Mouse (Mus musculus) neural tube, embryonic 12.5 days (tissue): ENCODE data around the gene Hand2. TPM values are rescaled to one million over a fixed set of nuclear protein-coding genes. Genes with fewer than 3 reads are reported as not detected.

ENCODE experiments used
- ATAC-seq: fragments of 200-750 bp; cut with Nextera tagmentation; 2 replicates; pipeline ENCODE4 v1.8.0; 2017; ENCODE audit warnings: low read depth, mild to moderate bottlenecking, moderate TSS enrichment, moderate library complexity; ENCODE audit not compliant: low FRiP score
- H3K27ac ChIP-seq: fragments of 300-500 bp; sonication (generic); 2 replicates; pipeline ENCODE4 v1.5.1; 2016
- H3K27me3 ChIP-seq: fragments of 300-500 bp; sonication (generic); replicated peaks from 2 replicates; pipeline ENCODE4 v1.6.1; 2016; ENCODE audit warnings: mild to moderate bottlenecking
- H3K36me3 ChIP-seq: fragments of 300-500 bp; sonication (generic); 2 replicates; pipeline ENCODE4 v1.6.1; 2016; ENCODE audit warnings: mild to moderate bottlenecking
- H3K4me1 ChIP-seq: fragments of 300-500 bp; sonication (generic); 2 replicates; pipeline ENCODE4 v1.6.1; 2016
- H3K4me2 ChIP-seq: fragments of 300-500 bp; sonication (generic); replicated peaks from 2 replicates; pipeline ENCODE4 v1.6.1; 2016; ENCODE audit warnings: mild to moderate bottlenecking
- H3K4me3 ChIP-seq: fragments of 300-500 bp; sonication (generic); 2 replicates; pipeline ENCODE4 v1.5.1; 2016
- H3K9ac ChIP-seq: fragments of 300-500 bp; sonication (generic); 2 replicates; pipeline ENCODE4 v1.6.1; 2016; ENCODE audit warnings: mild to moderate bottlenecking
- H3K9me3 ChIP-seq: fragments of 300-500 bp; sonication (generic); 2 replicates; pipeline ENCODE4 v1.6.1; 2016; ENCODE audit warnings: mild to moderate bottlenecking
- WGBS: fragments of 180-500 bp; shearing (Covaris S2); methylation state at CpG from one replicate; pipeline ENCODE4 v1.1.7; 2016; 5-methylcytosine and 5-hydroxymethylcytosine counted together
- polyA plus RNA-seq: library from polyadenylated mRNA; unstranded; fragments of >200 nt; fragmentation: Nextera tagmentation; extraction: Ambion mirVana; gene quantifications from 2 replicates; pipeline ENCODE4 v1.2.1, GENCODE M21; 2016

Hand2 gene
- polyA plus RNA-seq, 1 experiment from 2014 or later = 0.13 TPM

DNA sequence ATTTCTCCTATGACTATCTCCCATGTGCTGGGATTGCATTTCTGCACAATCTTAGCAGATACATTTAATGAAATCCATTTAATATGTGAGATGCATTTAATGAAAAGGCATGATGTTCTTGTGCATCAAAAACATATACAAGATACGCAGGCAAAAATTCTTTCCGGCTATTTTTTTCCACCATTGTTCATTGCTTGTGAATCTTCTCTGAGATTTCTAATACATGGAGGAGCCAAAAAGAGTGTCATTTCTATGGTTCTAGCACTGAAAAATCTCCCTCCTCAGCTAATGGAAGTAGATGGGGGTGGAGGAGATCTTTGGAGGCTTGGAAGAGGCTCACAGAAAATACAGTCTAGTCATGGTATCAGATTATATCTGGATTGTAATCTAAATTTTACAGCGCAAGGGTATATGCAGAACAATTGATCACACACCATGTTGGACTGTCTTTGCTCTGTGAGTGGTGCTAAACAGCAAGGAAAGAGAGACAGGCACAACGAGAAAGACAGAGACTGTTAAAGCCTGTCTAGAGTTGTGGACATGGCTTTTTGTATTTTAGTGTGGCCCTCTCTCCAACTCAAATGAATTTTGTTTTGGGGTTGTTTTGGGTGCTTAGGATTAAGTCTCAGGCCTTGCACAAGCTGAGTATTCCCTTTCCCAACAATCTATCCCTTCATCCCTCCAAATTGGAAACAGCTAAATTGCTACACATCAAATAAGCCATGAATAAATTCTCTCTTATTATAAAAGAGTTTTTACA, 16.7 kb downstream of the Hand2 start:
- WGBS = 30% methylated on average over 4 of the region's 4 CpGs
- Histone ChIP-seq H3K27ac (no peak overlapping the region), H3K36me3 (no peaks in the 10 kb centered on the region), H3K9ac (no peak overlapping the region), H3K4me1 (peaks cover 13% of the 10 kb centered on the region; the same call in 1 of the 2 replicates), H3K9me3 (no peaks in the 10 kb centered on the region), H3K4me2 (no peak overlapping the region), H3K4me3 (no peak overlapping the region), H3K27me3 (peaks cover 99% of the 10 kb centered on the region)
- no peak for ATAC-seq

DNA sequence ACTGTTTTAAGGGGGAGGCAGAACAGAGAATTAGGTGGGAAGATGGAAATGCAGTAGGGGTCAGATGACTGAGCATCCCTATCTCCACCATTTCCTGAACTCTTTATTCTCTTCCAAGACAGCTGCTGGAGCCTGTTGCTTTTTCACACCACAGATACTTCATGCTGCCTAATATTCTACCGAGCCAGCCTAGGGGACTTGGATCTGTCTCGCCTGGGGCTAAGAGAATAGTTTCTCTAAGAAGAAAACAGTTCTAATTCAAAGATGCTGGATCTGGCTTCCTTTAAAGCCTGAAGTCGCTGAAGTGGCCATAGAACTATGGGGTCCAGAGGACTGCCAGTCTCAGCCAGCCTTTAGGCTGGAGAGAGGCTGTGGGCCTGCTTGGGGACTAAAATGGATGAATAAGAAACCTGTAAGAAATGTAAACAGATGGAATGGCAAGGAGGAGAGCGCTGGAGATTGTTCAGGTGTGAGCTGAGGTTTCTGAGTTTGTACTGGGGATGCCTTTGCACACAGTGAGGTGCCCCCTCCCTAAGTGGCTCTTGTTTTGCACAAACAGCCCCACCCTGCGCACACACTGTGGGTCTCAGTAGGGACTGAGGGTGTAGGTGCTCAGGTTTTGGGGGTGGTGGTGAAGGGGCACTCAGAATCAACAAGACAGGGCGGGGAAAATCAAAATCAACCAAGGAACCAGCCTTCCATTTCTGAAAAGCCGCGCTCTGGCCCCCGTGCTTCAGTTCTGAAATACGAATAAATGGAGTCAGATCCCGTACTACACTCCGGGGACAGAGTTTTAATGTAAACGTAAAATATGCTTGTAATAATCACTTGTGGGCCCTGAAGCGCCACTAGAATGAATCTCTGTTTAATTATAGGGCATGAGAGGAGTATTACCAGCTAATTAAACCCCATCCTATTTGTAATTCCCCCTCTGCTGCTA, 19.2 kb downstream of the Hand2 start:
- no peak for ATAC-seq
- WGBS = 2% methylated on average over 14 of the region's 14 CpGs
- H3K27me3 ChIP-seq = peaks cover 99% of the 10 kb centered on the region
- H3K36me3 ChIP-seq = no peaks in the 10 kb centered on the region
- H3K4me3 ChIP-seq = no peak overlapping the region
- peaks cover 6% of the 10 kb centered on the region; the same call in 1 of the 2 replicates for H3K4me1 ChIP-seq
- H3K9me3 ChIP-seq = no peaks in the 10 kb centered on the region
- no peak overlapping the region for H3K4me2 ChIP-seq
- no peak overlapping the region for H3K27ac ChIP-seq
- no peak overlapping the region for H3K9ac ChIP-seq

DNA sequence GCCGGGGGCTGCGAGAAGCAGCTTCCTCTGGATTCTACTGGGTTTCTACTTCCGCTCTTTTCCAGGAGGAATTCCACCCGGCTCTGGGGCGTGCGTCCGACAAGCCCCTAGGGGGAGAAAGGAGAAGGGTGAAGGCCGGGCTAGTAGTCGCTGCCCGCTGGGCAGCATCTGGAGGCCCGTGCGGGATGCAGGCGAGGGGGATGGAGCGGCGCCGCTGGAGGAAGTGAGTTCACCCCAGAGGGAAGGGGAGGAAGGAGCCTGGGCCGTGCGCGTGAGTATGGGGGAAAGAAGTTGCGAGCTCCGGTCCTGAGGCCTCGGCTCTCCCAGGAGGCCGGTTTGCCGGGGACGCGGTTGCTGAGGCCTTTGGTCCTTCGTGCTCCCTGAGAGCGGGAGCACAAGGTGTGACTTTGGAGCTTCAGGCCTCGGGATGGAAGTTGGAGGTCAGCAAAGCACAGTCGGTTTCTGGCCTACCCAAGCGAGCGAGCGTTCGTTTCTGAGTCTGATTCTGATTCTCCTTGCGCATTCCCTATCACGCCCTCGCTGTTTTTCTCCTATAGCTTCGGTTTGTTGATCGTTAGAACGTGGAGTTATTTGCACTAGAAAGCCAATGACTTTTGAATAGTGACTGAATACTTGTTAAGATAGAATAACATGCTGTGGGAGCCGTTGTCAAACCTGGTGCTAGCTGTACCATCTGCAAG, 20.2 kb downstream of the Hand2 start:
- Histone ChIP-seq H3K4me1 (peaks cover 6% of the 10 kb centered on the region; the same call in 1 of the 2 replicates), H3K9ac (no peak overlapping the region), H3K36me3 (no peaks in the 10 kb centered on the region), H3K4me3 (peak overlapping the region; percentile 14; the same call in 1 of the 2 replicates), H3K27ac (no peak overlapping the region), H3K9me3 (no peaks in the 10 kb centered on the region), H3K4me2 (peak overlapping the region; percentile 44), H3K27me3 (peaks cover 99% of the 10 kb centered on the region)
- under 1% methylated on average over 41 of the region's 41 CpGs for WGBS
- no peak for ATAC-seq

DNA sequence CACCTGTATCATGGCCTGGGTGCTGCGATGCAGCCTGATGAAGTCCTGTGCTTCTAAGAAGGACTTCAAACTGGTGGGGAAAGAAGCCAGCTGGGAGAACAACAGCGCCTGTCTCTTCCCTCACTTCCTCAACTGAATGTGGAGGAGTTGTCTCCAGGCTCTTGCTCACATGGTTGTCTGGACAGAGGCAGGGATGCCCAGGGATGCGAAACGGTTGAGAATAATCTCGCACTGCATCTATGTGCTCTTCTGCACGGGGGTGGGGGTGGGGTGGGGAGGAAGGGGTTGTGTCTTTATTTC, 20.7 kb downstream of the Hand2 start:
- no peak for ATAC-seq
- Histone ChIP-seq H3K4me3 (no peak overlapping the region), H3K4me2 (no peak overlapping the region), H3K27me3 (peaks cover 99% of the 10 kb centered on the region), H3K4me1 (peaks cover 6% of the 10 kb centered on the region; the same call in 1 of the 2 replicates), H3K36me3 (no peaks in the 10 kb centered on the region), H3K27ac (no peak overlapping the region), H3K9me3 (no peaks in the 10 kb centered on the region), H3K9ac (no peak overlapping the region)
- under 1% methylated on average over 6 of the region's 6 CpGs for WGBS

DNA sequence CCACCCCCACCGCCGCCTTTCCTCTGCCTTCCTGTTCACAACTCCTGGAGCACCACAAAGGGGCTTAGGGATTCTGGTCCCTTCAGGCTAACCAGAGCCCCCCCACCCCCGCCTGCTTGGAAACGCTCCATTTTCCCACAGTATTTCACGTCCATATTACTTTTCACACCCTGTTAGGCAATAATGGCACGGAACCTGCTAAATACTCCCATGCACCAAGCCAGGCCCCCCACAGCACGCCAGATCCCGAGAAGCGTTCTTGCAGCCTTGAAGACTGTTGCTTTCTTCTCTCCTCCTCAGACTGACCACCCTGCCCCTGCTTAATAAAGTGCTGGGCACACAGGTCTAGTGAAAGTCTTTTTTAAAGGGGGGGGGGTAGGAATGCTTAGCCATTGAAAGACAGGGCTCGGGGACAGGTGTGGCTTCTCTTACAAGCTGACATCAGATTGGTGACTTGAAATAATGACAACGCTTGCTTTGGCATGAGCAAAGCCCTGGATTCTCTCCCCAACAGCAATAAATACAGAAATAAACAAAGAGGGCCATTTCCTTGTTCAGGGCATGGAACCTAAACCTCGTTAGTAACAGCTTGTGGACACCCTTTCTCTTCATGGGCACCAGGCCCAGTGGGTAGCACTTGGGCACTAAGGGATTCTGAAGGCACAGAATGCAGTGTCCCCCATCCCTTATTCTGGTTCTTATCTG, 21.8 kb downstream of the Hand2 start:
- WGBS = 3% methylated on average over 12 of the region's 12 CpGs
- no peak overlapping the region for H3K4me3 ChIP-seq
- H3K4me1 ChIP-seq = peaks cover 6% of the 10 kb centered on the region; the same call in 1 of the 2 replicates
- no peaks in the 10 kb centered on the region for H3K9me3 ChIP-seq
- peak; percentile 7; the same call in 1 of the 2 replicates for ATAC-seq
- no peak overlapping the region for H3K4me2 ChIP-seq
- H3K36me3 ChIP-seq = no peaks in the 10 kb centered on the region
- H3K27ac ChIP-seq = no peak overlapping the region
- H3K9ac ChIP-seq = no peak overlapping the region
- H3K27me3 ChIP-seq = peaks cover 99% of the 10 kb centered on the region

DNA sequence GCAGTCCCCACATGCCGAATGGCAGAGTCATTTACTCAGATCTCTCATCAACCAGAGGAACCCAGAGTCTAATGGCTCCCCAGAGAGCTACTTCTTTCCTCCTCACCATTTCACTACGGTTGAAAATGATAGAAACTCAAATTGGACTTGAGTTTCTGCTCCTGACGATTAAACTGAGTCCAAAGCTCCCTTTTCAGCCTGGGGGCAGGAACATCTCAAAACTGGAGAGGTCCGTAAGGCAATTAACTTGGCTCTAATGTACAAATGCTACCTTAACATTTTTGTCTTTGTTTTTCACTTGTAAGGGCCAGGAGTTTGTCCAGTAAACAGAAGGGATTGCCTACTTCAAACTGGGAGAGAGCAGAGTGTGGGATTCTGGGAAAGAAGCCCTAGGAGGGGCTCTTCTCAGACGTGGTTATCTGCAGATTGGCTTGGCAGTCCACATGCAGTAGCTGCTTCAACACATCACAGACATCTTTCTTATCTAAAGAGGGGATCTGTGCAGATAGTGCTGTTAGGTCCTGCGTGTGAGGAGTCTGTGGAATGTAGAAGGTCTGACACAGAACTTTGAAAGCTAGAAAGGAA, 23.0 kb downstream of the Hand2 start:
- Histone ChIP-seq H3K9me3 (no peaks in the 10 kb centered on the region), H3K4me1 (peaks cover 6% of the 10 kb centered on the region; the same call in 1 of the 2 replicates), H3K27me3 (peaks cover 100% of the 10 kb centered on the region), H3K36me3 (no peaks in the 10 kb centered on the region), H3K27ac (no peak overlapping the region), H3K4me2 (no peak overlapping the region), H3K9ac (no peak overlapping the region), H3K4me3 (no peak overlapping the region)
- 2% methylated on average over 6 of the region's 6 CpGs for WGBS
- ATAC-seq = no peak

DNA sequence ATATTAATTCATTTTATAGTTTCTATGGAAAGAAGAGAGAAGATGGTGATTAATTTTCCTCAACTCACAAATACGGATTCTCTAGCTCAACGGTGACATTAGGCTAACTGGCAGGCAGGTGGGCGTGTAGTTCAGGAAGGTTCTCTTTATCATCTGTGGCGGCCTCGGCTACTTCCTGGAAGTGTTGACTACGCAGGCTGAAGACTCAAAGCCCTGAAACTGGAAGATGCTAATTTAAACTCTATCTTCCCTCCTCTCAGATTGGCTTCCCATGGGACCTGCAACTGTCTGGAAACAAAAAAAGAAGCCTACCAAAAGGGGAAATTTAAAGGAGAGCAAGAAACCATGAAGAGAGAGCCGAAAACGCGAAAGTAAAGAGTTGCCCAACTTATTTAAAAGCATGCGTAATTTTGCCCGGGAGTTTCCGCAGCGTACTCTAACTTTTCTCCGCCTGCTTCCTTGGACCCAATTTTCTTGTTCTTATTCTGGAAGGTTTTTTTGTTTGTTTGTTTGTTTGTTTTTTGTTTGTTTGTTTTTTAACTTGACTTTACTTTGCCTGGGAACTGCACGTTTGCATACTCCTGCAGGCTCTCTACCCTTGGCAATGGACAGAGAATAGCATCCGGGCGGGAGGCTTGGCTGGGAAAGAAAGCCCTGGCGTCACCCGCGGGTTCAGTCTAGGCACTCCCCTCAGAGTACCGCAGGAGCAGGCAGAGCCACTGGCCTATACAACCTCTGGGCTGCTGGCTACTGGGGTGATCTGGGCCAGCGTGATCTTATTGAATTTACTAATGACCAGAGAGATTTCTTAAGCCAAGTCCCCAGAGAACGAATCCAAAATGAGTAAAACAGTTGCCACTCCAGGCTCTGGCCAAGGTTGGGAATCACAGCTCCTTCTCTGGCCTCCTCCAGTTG, 24.4 kb downstream of the Hand2 start:
- no peaks in the 10 kb centered on the region for H3K9me3 ChIP-seq
- no peak overlapping the region for H3K9ac ChIP-seq
- peaks cover 6% of the 10 kb centered on the region; the same call in 1 of the 2 replicates for H3K4me1 ChIP-seq
- H3K36me3 ChIP-seq = no peaks in the 10 kb centered on the region
- H3K4me2 ChIP-seq = no peak overlapping the region
- peaks cover 100% of the 10 kb centered on the region for H3K27me3 ChIP-seq
- H3K4me3 ChIP-seq = no peak overlapping the region
- no peak overlapping the region for H3K27ac ChIP-seq
- no peak for ATAC-seq
- WGBS = 1% methylated on average over 23 of the region's 23 CpGs

DNA sequence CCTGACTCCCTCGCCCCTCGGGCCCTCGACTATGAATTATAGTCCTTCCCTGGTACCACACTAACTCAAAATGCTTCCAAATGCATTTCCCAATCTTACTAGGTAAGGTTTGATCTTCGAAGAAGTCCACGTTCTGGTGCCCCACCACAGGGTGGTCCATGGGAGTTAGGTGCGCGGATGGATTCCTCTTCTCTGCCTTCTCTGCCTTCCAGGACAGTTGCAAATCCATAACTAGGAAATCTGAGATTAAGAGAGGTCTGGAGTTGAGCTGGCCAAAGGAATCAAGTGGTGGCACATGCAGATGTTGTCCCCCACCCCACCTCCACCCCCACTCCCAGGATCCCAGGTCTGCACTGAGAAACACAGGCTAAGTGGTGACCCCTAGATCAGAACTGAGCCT, 25.6 kb downstream of the Hand2 start:
- ATAC-seq = no peak
- H3K4me3 ChIP-seq = no peak overlapping the region

DNA sequence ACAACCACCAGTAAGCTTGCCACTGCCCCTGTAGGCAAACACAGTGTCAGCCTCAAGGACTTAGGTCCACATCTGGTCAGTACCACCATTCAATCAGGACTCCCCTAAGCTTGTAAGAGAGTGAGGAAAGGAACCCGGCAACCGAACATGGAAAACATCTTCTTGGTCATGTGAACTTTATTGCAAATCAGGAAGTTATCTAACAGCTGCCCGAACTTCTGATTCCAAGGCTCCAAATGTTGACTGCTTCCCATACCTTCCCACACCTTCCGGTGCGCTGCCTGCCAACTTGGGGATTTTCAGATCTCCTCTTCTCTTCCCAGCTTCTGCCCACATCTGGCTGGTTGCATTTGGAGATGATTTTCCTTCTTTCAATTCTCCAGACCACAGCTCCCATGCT, 26.4 kb downstream of the Hand2 start:
- no peaks in the 10 kb centered on the region for H3K9me3 ChIP-seq
- no peak for ATAC-seq
- peaks cover 99% of the 10 kb centered on the region for H3K27me3 ChIP-seq
- H3K27ac ChIP-seq = no peak overlapping the region
- H3K4me1 ChIP-seq = no peaks in the 10 kb centered on the region
- 6% methylated on average over 5 of the region's 5 CpGs for WGBS
- H3K4me3 ChIP-seq = no peak overlapping the region
- no peak overlapping the region for H3K9ac ChIP-seq
- H3K36me3 ChIP-seq = no peaks in the 10 kb centered on the region
- H3K4me2 ChIP-seq = no peak overlapping the region

More for the DNA sequence above, 25.6 kb downstream of the Hand2 start:
- H3K4me2 ChIP-seq = no peak overlapping the region
- H3K27me3 ChIP-seq = peaks cover 100% of the 10 kb centered on the region
- 2% methylated on average over 7 of the region's 7 CpGs for WGBS
- no peaks in the 10 kb centered on the region for H3K9me3 ChIP-seq
- no peak overlapping the region for H3K9ac ChIP-seq
- no peak overlapping the region for H3K27ac ChIP-seq
- no peaks in the 10 kb centered on the region for H3K36me3 ChIP-seq
- no peaks in the 10 kb centered on the region for H3K4me1 ChIP-seq

DNA sequence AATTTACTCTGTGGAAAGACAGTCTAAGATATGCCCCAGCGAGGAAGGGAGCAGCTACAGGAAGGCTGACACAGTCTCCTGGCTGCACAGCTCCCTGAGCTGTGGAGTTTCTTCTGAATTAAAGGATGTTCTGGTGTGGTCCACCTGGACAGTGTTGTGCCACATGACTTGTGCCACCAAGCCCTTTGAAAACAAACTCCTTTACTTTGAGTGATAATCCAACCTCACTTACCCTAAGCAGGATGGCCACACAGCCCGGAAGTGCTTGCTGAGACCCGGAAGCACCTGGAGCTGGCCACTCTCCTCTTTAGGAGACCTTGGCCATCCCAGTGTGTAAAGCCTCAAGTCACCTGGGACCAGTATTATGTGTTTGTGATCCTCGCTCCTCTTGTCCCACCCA, 27.5 kb downstream of the Hand2 start:
- 10% methylated on average over 4 of the region's 4 CpGs for WGBS
- Histone ChIP-seq H3K9me3 (no peaks in the 10 kb centered on the region), H3K9ac (no peak overlapping the region), H3K27ac (no peak overlapping the region), H3K4me3 (no peak overlapping the region), H3K4me1 (no peaks in the 10 kb centered on the region), H3K4me2 (no peak overlapping the region), H3K27me3 (peaks cover 99% of the 10 kb centered on the region), H3K36me3 (no peaks in the 10 kb centered on the region)
- ATAC-seq = no peak
